Mouse (Mus musculus) adrenal gland, adult (tissue): ENCODE results near the gene Inhba.
A peak's percentile ranks its signal among the peaks of the same experiment; 100 is the strongest.

Experiments used
- DNase-seq, 2 experiments: peaks; one replicate each; pipeline ENCODE4 v3.0.0; 2022 to 2023; ENCODE audit warnings: low spot score in 1 of 2; ENCODE audit not compliant: inconsistent age in 2 of 2

The Inhba gene

GRCm38 (mm10) chr13:16022536-16022935, 10.9 kb downstream of the Inhba start:
- no peak for DNase-seq

- peak in 1 of 2 experiments; percentile 34 for DNase-seq
These were observed 11.7 kb downstream of the Inhba start for GRCm38 (mm10) chr13:16023070-16024039.

- no peak for DNase-seq
These were observed 19.0 kb downstream of the Inhba start for GRCm38 (mm10) chr13:16030557-16031057.

- no peak for DNase-seq
These were observed 20.8 kb downstream of the Inhba start for GRCm38 (mm10) chr13:16032425-16032824.

GRCm38 (mm10) chr13:16032935-16033592, 21.4 kb downstream of the Inhba start:
- DNase-seq: no peak

- no peak for DNase-seq
These were observed 57.4 kb downstream of the Inhba start for GRCm38 (mm10) chr13:16069079-16069478.

GRCm38 (mm10) chr13:16077276-16077675, 65.6 kb downstream of the Inhba start:
- DNase-seq: no peak

GRCm38 (mm10) chr13:16078216-16078731, 66.6 kb downstream of the Inhba start:
- DNase-seq: no peak

- no peak for DNase-seq
These were observed 68.6 kb downstream of the Inhba start for GRCm38 (mm10) chr13:16080205-16080604.
